9 mouse cellular contexts compared by ENCODE assay signal in the genomic region with DNA sequence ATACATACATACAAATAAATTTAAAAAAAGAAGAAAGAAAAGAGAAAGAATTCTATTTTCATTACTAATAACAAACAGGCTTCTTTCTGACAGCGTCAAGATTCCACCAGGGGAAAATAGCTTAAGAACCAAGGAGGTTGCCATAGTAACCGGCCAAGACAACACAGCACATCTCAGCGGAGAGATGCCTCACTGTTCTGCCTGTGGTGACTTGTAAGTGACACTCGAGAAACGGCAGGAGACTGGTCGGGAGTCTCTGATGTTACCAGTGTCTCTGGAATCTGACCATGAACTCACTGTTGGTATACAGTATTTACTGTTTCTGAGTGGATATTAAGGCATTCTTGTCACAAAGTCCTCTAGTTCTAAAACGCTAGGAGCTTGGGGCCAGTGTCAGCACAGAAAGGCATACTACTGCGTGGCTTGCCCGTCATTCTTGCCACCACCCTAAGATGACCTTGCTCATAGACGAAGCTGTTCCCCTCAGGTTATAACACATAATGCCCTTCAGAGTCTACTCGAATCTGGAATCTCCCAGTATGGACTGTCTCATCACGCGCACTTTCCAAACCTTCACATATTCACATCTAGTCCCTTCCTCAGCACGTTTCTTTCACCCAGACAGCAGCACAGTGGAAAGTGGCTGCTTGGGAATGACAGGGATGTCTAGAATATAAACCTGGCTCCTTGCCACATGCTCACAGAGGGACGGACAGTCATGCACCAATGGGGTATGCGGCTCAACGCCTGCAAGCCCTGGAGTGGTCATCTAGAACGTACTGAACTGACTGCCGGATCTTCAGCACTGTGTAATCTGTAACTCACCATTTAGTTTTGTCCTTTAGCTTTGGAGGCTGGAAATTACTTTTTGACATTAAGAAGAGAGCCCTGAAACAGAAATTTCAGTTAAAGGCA. TPM values are rescaled to one million over a fixed set of nuclear protein-coding genes. Genes with fewer than 3 reads are reported as not detected.
A peak's percentile ranks its signal among the peaks of the same experiment; 100 is the strongest.
DNase-seq lines count a peak whose midpoint lies in the region; ATAC-seq and TF ChIP-seq lines count a peak whose summit lies in the region.
"Had no signal": no experiment of that assay in that cellular context is flagged by ENCODE, and none has a peak within 500 bp of the region (broad histone marks: within the 10 kb centered on the region; RNA-seq: fewer than 3 reads in every experiment).

No protein-coding gene starts in this region.

- peak; percentile 85 for ATAC-seq in midbrain, postnatal 0 days (ENCODE audit: low FRiP score)
- ATAC-seq in erythroblast, adult 5-6 weeks (replicated peaks; ENCODE audit: low FRiP score, poor library complexity, severe bottlenecking): no peak

- peak overlapping the region; percentile 55; the same call in 1 of the 2 replicates for H3K27ac ChIP-seq in midbrain, postnatal 0 days (ENCODE audit: low read depth, low read length)
- H3K27ac ChIP-seq: limb, embryonic 12.5 days had no signal

- no peak overlapping the region for H3K4me3 ChIP-seq in midbrain, postnatal 0 days (ENCODE audit: low read depth, low read length)
- H3K4me3 ChIP-seq: limb, embryonic 12.5 days had no signal

- no peaks in the 10 kb centered on the region for H3K9me3 ChIP-seq in midbrain, postnatal 0 days (ENCODE audit: low read length)
- H3K9me3 ChIP-seq: limb, embryonic 12.5 days had no signal

- H3K36me3 ChIP-seq in midbrain, postnatal 0 days (ENCODE audit: insufficient read depth, low read length): peaks cover 4% of the 10 kb centered on the region

- H3K27me3 ChIP-seq in midbrain, postnatal 0 days (ENCODE audit: insufficient read depth, low read length): no peaks in the 10 kb centered on the region
- H3K27me3 ChIP-seq: limb, embryonic 12.5 days had no signal

- WGBS in midbrain, postnatal 0 days: 41% methylated on average over 19 of the region's 19 CpGs

- H3K4me1 ChIP-seq in midbrain, postnatal 0 days (ENCODE audit: insufficient read depth, low read length): 0 out of 2 replicates have a peak, but pooled peaks cover 4% of the 10 kb centered on the region
- H3K4me1 ChIP-seq: limb, embryonic 12.5 days had no signal

- H3K4me2 ChIP-seq in midbrain, postnatal 0 days (ENCODE audit: low read depth, low read length, poor library complexity, severe bottlenecking): no peak overlapping the region
- H3K4me2 ChIP-seq: limb, embryonic 12.5 days had no signal

- no peak; the same call in 1 of the 2 replicates for TF ChIP-seq CTCF in midbrain, postnatal 0 days (IDR thresholded peaks at IDR 0.05)

- 0 out of 2 replicates have a peak overlapping the region, but pooled peaks have one; percentile 8 for H3K9ac ChIP-seq in midbrain, postnatal 0 days (replicated peaks; ENCODE audit: low read length, poor library complexity, severe bottlenecking)
- H3K9ac ChIP-seq: limb, embryonic 12.5 days had no signal

- DNase-seq in left cerebral cortex, adult 11 months (ENCODE audit: low spot score): peak; percentile 41
- DNase-seq in left cerebral cortex, adult 8-10 months (ENCODE audit: low spot score in 2 of 2): no peak
- DNase-seq in embryo, embryonic 11 days: peak; percentile 69
- peak; percentile 18 for DNase-seq in forelimb bud, embryonic 11.5 days (ENCODE audit: low read depth, low spot score)
- peak; percentile 83 for DNase-seq in midbrain, postnatal 0 days (ENCODE audit: low spot score)
- no peak for DNase-seq in gastrocnemius, postnatal 10 days
- DNase-seq in heart, adult 9 months (ENCODE audit: low spot score in 2 of 2): no peak

RNA-seq across cellular contexts. Expression of a gene that starts 48.6 kb away (rescaled TPM):
- 100 to 1,000 TPM; 216 to 228 (median 225) TPM for total RNA-seq in left cerebral cortex, adult 8-10 months (2022)
- 121 and 230 TPM in 2 replicates for total RNA-seq in midbrain, postnatal 0 days (2014; rRNA removed)
- polyA plus RNA-seq in midbrain, postnatal 0 days (2015; fragmentation: Nextera tagmentation; extraction: Ambion mirVana): 170 and 179 TPM in 2 replicates
- 5.4 and 9.6 TPM in 2 replicates for total RNA-seq in erythroblast, adult 5-6 weeks (2015; ENCODE audit: low replicate concordance)
- 12.8 and 23.0 TPM in 2 replicates for total RNA-seq in erythroblast, adult 5-6 weeks (2017; ENCODE audit: low replicate concordance)
- total RNA-seq in gastrocnemius, postnatal 10 days (2021): 1 to 10 TPM; 4.6 to 5.2 TPM

RNA-seq across cellular contexts. Expression of a gene that starts 49.2 kb away (rescaled TPM):
- total RNA-seq in left cerebral cortex, adult 8-10 months (2022): 10 to 100 TPM; 38.6 to 43.3 (median 39.3) TPM
- total RNA-seq in midbrain, postnatal 0 days (2014; rRNA removed): 33.9 and 38.4 TPM in 2 replicates
- 13.7 and 16.9 TPM in 2 replicates for polyA plus RNA-seq in midbrain, postnatal 0 days (2015; fragmentation: Nextera tagmentation; extraction: Ambion mirVana)
- total RNA-seq in erythroblast, adult 5-6 weeks (2015; ENCODE audit: low replicate concordance): 320 and 330 TPM in 2 replicates
- total RNA-seq in erythroblast, adult 5-6 weeks (2017; ENCODE audit: low replicate concordance): 596 and 599 TPM in 2 replicates
- total RNA-seq in gastrocnemius, postnatal 10 days (2021): 10 to 100 TPM; 25.4 to 33.2 TPM

RNA-seq across cellular contexts. Expression of a gene that starts 52.7 kb away (rescaled TPM):
- total RNA-seq in left cerebral cortex, adult 8-10 months (2022): 10 to 100 TPM; 40.5 to 42.0 (median 41.6) TPM
- total RNA-seq in midbrain, postnatal 0 days (2014; rRNA removed): 40.3 and 46.0 TPM in 2 replicates
- 21.7 and 21.8 TPM in 2 replicates for polyA plus RNA-seq in midbrain, postnatal 0 days (2015; fragmentation: Nextera tagmentation; extraction: Ambion mirVana)
- 43.6 and 51.4 TPM in 2 replicates for total RNA-seq in erythroblast, adult 5-6 weeks (2015; ENCODE audit: low replicate concordance)
- 86.7 and 87.6 TPM in 2 replicates for total RNA-seq in erythroblast, adult 5-6 weeks (2017; ENCODE audit: low replicate concordance)
- total RNA-seq in gastrocnemius, postnatal 10 days (2021): 1 to 10 TPM; 1.4 to 2.1 TPM

Comparison
In these comparisons a context has a peak if more than half of its experiments do, and no peak if none do; other contexts are left out.
1. DNase-seq: peak in left cerebral cortex, adult 11 months (single experiment), embryo, embryonic 11 days (single experiment), forelimb bud, embryonic 11.5 days (single experiment) and midbrain, postnatal 0 days (single experiment); none in left cerebral cortex, adult 8-10 months (0 of 2), gastrocnemius, postnatal 10 days (single experiment) and heart, adult 9 months (0 of 2).
2. RNA of a gene that starts 52.7 kb away (total RNA-seq): 43.6 to 87.6 TPM in erythroblast, adult 5-6 weeks, 40.3 to 46.0 TPM in midbrain, postnatal 0 days and 40.5 to 42.0 TPM in left cerebral cortex, adult 8-10 months; 1.4 to 2.1 TPM in gastrocnemius, postnatal 10 days; every median in the first group is over 10 times any median in the second.